Mouse (Mus musculus) subcutaneous adipose tissue, adult 2 months (tissue): ENCODE measurements around the gene Aasdh. TPM values are rescaled to one million over a fixed set of nuclear protein-coding genes. Genes with fewer than 3 reads are reported as not detected.

Experiments used
- polyA plus RNA-seq: library from polyadenylated mRNA; depleted of rRNA; stranded (reverse); fragments of >200 nt; gene quantifications from 2 replicates; pipeline ENCODE4 v1.2.3, GENCODE M21; 2012; ENCODE audit warnings: low replicate concordance; rRNA removed

The Aasdh gene
- 11.2 and 17.7 TPM in 2 replicates for polyA plus RNA-seq

GRCm38 (mm10) chr5:76905405-76906154 lies at the start of gene Aasdh:
Gene Aasdh, minus strand, starts transcription at chr5:76905514.

GRCm38 (mm10) chr5:76951106-76952027 lies 46.1 kb upstream of the Aasdh start, which contains the start of the genes Paics and Ppat:
Gene Paics, plus strand, starts transcription at chr5:76951307.
Gene Ppat, minus strand, starts transcription at chr5:76951578.

Other genes starting within 250 kb of the Aasdh start
- gene C530008M17Rik, start 249.0 kb downstream of the Aasdh start, polyA plus RNA-seq = 0.06 and 0.90 TPM in 2 replicates
- gene Paics, start 45.8 kb upstream of the Aasdh start, polyA plus RNA-seq = 66.8 and 81.9 TPM in 2 replicates
- 1.8 and 7.5 TPM in 2 replicates for gene Ppat, start 46.1 kb upstream of the Aasdh start, polyA plus RNA-seq
- gene Srp72, start 69.2 kb upstream of the Aasdh start, polyA plus RNA-seq = 29.2 and 40.1 TPM in 2 replicates
- 0.67 TPM in 1 of 2 replicates, not detected in the other for gene Arl9, start 98.5 kb upstream of the Aasdh start, polyA plus RNA-seq
- not detected in 2 replicates for gene Thegl, start 110.5 kb upstream of the Aasdh start, polyA plus RNA-seq
- gene Hopx, start 209.6 kb upstream of the Aasdh start, polyA plus RNA-seq = 11.7 and 13.6 TPM in 2 replicates